Mouse (Mus musculus) ES-Bruce4 (cell line): ENCODE results near the gene Cdkal1. TPM values are rescaled to one million over a fixed set of nuclear protein-coding genes. Genes with fewer than 3 reads are reported as not detected.

Experiments
- H3K27ac ChIP-seq: 2 replicates; pipeline ENCODE4 v1.5.1; 2012; ENCODE audit warnings: low read length, inconsistent platforms; ENCODE audit not compliant: insufficient read depth
- H3K27me3 ChIP-seq: 2 replicates; pipeline ENCODE4 v1.6.1; 2012; ENCODE audit warnings: mild to moderate bottlenecking, low read length, inconsistent platforms; ENCODE audit not compliant: control insufficient read depth, poor library complexity, insufficient read depth, severe bottlenecking
- H3K36me3 ChIP-seq: 2 replicates; pipeline ENCODE4 v1.6.1; 2012; ENCODE audit warnings: inconsistent platforms, mild to moderate bottlenecking, low read length, moderate library complexity; ENCODE audit not compliant: control insufficient read depth, poor library complexity, insufficient read depth, severe bottlenecking
- H3K4me1 ChIP-seq: one replicate; pipeline ENCODE4 v1.8.1; 2011; ENCODE audit warnings: low read length; ENCODE audit not compliant: control insufficient read depth, insufficient read depth
- H3K4me3 ChIP-seq: 2 replicates; pipeline ENCODE4 v1.5.1; 2011; ENCODE audit warnings: low read depth, mild to moderate bottlenecking, low read length
- H3K9ac ChIP-seq: 2 replicates; pipeline ENCODE4 v1.6.1; 2012; ENCODE audit warnings: low read depth, mild to moderate bottlenecking, inconsistent platforms; ENCODE audit not compliant: poor library complexity, severe bottlenecking
- H3K9me3 ChIP-seq: replicated peaks from 2 replicates; pipeline ENCODE4 v1.6.1; 2012; ENCODE audit warnings: mild to moderate bottlenecking, low read length, inconsistent platforms; ENCODE audit not compliant: control insufficient read depth, poor library complexity, insufficient read depth, severe bottlenecking
- CTCF ChIP-seq: IDR thresholded peaks from one replicate; pipeline ENCODE4 v1.8.1; 2011; ENCODE audit warnings: low read depth, low read length
- EP300 ChIP-seq: IDR thresholded peaks from 2 replicates; pipeline ENCODE4 v1.6.1; 2011; ENCODE audit warnings: low read depth, low read length; ENCODE audit not compliant: insufficient read depth
- POLR2A ChIP-seq: IDR thresholded peaks from one replicate; pipeline ENCODE4 v1.8.1; 2011; ENCODE audit warnings: low read length; ENCODE audit not compliant: insufficient read depth
- polyA plus RNA-seq: library from polyadenylated mRNA; stranded (reverse); fragments of >200 nt; gene quantifications from 2 replicates; pipeline ENCODE4 v1.2.4, GENCODE M21; 2011; ENCODE audit warnings: low read depth; ENCODE audit not compliant: missing spikeins, insufficient read depth, insufficient read length

The Cdkal1 gene
- polyA plus RNA-seq, 1 experiment, result 43.4 TPM

DNA sequence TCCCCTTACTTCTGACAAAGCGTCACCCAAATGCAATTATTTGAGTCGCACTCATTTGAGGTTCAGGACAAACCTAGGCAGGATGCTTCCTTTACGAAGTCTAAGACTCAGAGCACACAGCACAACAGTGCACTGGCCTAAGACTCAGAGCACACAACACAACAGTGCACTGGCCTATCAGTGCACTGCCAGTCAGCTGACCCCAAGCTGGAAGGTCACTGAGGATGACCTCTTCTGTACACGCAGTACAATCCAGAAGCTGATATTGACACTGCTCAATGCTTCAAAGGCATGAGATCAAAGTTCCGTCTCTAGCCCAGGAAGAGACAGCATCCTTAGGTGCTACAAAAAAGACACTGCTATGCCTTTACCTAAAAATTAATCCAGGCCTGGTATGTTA lies 327.1 kb downstream of the Cdkal1 start:
- TF ChIP-seq EP300 (no peak), POLR2A (no peak), CTCF (no peak)
- H3K4me1 ChIP-seq, result no peaks in the 10 kb centered on the region
- H3K27ac ChIP-seq, result no peak overlapping the region
- H3K36me3 ChIP-seq, result no peaks in the 10 kb centered on the region
- H3K27me3 ChIP-seq, result no peaks in the 10 kb centered on the region
- H3K9ac ChIP-seq, result no peak overlapping the region
- H3K9me3 ChIP-seq, result no peaks in the 10 kb centered on the region
- no peak overlapping the region for H3K4me3 ChIP-seq

DNA sequence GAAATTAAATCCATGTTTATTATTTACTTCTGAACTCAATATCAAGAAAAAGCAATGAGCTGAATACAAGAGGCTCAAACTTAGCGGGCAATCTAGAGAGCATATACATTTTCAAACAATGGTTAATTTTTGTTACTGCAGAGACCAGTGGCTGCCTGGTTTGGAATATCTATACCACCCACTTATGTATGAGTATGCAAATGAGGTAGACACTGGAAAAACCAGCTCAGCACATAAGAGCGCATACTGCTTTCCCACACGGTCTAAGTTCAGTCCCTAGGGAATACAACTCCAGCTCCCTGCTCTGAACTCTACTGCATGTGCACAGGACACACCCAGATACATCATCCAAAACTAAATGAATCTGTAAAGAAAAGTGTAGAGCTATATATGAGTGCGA lies 334.2 kb downstream of the Cdkal1 start:
- Histone ChIP-seq H3K27me3 (no peaks in the 10 kb centered on the region), H3K4me1 (no peaks in the 10 kb centered on the region), H3K36me3 (no peaks in the 10 kb centered on the region), H3K4me3 (no peak overlapping the region), H3K9me3 (no peaks in the 10 kb centered on the region), H3K9ac (no peak overlapping the region), H3K27ac (no peak overlapping the region)
- TF ChIP-seq POLR2A (no peak), CTCF (no peak), EP300 (no peak)

DNA sequence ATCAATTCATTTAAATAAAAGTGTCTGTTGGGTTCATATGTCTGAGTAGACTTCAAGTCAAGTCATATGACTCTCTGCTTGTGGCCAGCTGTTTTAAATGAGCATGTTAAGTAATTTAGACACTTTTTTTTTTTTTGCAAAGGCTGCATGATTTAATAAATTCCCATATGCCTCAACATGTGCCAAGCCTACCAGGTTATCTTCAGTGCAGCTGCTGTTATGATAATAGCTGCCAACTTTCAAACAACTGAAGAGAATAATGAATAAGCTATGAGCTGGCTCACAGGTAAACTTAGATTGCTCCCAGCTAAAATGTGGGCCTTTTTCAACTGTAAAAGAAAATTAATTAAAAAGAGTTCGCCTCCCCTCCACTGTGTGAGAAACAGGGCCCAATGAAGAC lies 341.4 kb downstream of the Cdkal1 start:
- Histone ChIP-seq H3K27ac (no peak overlapping the region), H3K4me1 (no peaks in the 10 kb centered on the region), H3K27me3 (no peaks in the 10 kb centered on the region), H3K36me3 (no peaks in the 10 kb centered on the region), H3K4me3 (no peak overlapping the region), H3K9ac (no peak overlapping the region), H3K9me3 (no peaks in the 10 kb centered on the region)
- TF ChIP-seq CTCF (no peak), EP300 (no peak)

DNA sequence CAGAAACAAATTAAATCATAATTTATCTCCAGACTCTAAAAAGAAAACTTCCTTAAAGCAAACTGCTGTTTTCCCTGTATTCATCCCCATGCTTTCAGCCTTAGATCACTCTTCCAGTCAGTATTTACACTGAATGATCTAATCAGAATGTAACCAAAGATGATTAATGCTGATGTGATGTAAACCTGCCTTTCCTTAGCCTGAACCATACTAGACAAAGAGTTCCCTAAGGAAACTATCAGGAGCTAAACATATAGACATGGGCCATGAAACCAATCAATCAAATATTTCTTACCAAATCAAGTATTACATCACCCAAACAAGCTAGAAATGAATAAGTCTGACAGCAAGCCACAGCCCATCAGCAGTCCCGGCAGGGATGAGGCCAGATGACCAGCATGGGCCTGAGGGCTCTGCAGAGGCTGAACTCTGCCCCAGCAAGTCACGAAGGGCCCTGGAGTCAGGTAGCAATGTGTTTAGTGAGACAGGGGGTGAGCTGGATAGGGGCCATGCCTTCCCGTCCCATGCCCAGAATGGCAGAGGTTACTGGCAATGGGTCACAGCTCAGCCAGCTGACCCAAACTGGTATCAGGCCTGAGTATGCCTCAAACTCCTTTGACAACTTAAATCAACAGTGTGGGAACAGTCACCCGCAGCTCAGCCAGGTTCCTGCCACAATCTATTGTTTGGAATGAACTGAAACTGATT lies 350.5 kb downstream of the Cdkal1 start:
- Histone ChIP-seq H3K36me3 (no peaks in the 10 kb centered on the region), H3K4me3 (no peak overlapping the region), H3K27ac (no peak overlapping the region), H3K27me3 (no peaks in the 10 kb centered on the region), H3K4me1 (no peaks in the 10 kb centered on the region), H3K9me3 (no peaks in the 10 kb centered on the region), H3K9ac (no peak overlapping the region)
- TF ChIP-seq CTCF (no peak), POLR2A (no peak), EP300 (no peak)

DNA sequence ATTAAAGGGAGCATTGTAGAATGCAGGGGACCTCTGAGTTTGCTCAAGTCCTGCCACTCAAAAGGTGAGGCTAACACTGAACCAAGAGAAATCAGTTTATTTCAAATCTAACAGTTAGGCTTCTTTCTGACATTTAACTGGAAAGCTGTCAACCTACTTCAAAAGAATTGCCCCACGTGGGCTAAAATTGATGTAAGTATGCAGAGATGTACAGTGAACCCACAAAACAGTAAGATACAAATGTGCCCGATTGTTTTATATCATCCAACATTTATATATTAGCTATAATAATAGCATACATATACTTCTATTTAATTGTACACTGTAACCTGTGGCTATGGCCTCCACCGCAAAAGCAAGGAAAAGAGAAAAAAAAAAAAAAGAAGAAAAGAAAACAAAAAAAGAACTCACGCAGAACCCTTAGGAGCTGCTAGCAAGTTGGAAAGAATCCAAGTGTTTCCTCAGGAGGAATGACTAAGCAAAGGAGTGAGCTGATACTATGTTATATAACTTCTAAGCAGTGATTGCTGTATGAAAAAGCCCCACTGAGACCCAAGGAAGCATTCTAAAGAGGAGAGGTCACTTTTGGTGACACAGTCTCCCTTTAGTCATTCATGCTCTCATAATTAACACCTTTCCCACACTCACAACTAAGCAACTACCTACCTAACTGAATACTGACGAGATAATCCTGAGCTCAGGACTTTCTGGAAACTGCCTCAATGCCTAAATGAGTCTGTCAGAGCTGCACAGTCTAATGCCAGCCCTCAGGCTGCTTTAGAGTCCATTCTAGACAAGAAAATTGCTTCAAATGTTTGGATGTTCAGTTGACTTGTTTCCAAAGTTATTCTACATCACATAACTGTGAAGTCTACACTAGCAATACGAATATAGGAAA lies 352.1 kb downstream of the Cdkal1 start:
- Histone ChIP-seq H3K27ac (no peak overlapping the region), H3K36me3 (no peaks in the 10 kb centered on the region), H3K9ac (no peak overlapping the region), H3K4me1 (no peaks in the 10 kb centered on the region), H3K9me3 (no peaks in the 10 kb centered on the region), H3K4me3 (no peak overlapping the region), H3K27me3 (no peaks in the 10 kb centered on the region)
- TF ChIP-seq POLR2A, result no peak
- TF ChIP-seq EP300, result no peak
- no peak for TF ChIP-seq CTCF
